Mouse (Mus musculus) hindbrain, embryonic 14.5 days (tissue): Measurements from ENCODE around the gene Map2k6. TPM values are rescaled to one million over a fixed set of nuclear protein-coding genes. Genes with fewer than 3 reads are reported as not detected.

Experiments
- ATAC-seq: fragments of 200-750 bp; cut with Nextera tagmentation; 2 replicates; pipeline ENCODE4 v1.8.0; 2017; ENCODE audit warnings: moderate number of reproducible peaks, mild to moderate bottlenecking, moderate TSS enrichment, moderate library complexity; ENCODE audit not compliant: low FRiP score
- DNase-seq: peaks from one replicate; pipeline ENCODE4 v3.0.0-alpha.2; 2015; ENCODE audit warnings: low spot score
- H3K27ac ChIP-seq: fragments of 300-500 bp; sonication (generic); 2 replicates; pipeline ENCODE4 v1.5.1; 2014; ENCODE audit warnings: mild to moderate bottlenecking, moderate library complexity
- H3K27me3 ChIP-seq: fragments of 300-500 bp; sonication (generic); 2 replicates; pipeline ENCODE4 v1.6.1; 2014; ENCODE audit warnings: mild to moderate bottlenecking, low read length, mixed read lengths; ENCODE audit not compliant: control insufficient read depth, insufficient read depth
- H3K36me3 ChIP-seq: fragments of 300-500 bp; sonication (generic); replicated peaks from 2 replicates; pipeline ENCODE4 v1.6.1; 2014; ENCODE audit not compliant: control insufficient read depth, insufficient read depth
- H3K4me1 ChIP-seq: fragments of 300-500 bp; sonication (generic); replicated peaks from 2 replicates; pipeline ENCODE4 v1.6.1; 2014; ENCODE audit warnings: antibody characterized with exemption, low read length, mixed read lengths; ENCODE audit not compliant: control insufficient read depth, insufficient read depth
- H3K4me2 ChIP-seq: fragments of 300-500 bp; sonication (generic); replicated peaks from 2 replicates; pipeline ENCODE4 v1.6.1; 2014; ENCODE audit warnings: mild to moderate bottlenecking, moderate library complexity
- H3K4me3 ChIP-seq: fragments of 300-500 bp; sonication (generic); replicated peaks from 2 replicates; pipeline ENCODE4 v1.5.1; 2014; ENCODE audit warnings: mild to moderate bottlenecking, low read length
- H3K9ac ChIP-seq: fragments of 300-500 bp; sonication (generic); 2 replicates; pipeline ENCODE4 v1.6.1; 2014
- H3K9me3 ChIP-seq: fragments of 300-500 bp; sonication (generic); 2 replicates; pipeline ENCODE4 v1.6.1; 2016; ENCODE audit warnings: low read length; ENCODE audit not compliant: control insufficient read depth
- WGBS: fragments of 180-500 bp; shearing (Covaris S2); extraction: QIAGEN DNeasy Blood & Tissue Kit; methylation state at CpG from one replicate; pipeline ENCODE4 v1.1.7; 2014; 5-methylcytosine and 5-hydroxymethylcytosine counted together
- polyA plus RNA-seq: library from polyadenylated mRNA; unstranded; fragments of >200 nt; fragmentation: Nextera tagmentation; extraction: Ambion mirVana; gene quantifications from 2 replicates; pipeline ENCODE4 v1.2.1, GENCODE M21; 2014

Gene Map2k6
- polyA plus RNA-seq, 1 experiment from 2014 or later = 28.3 TPM

GRCm38 (mm10) chr11:110453445-110454154 is 54.7 kb downstream of the Map2k6 start:
- no peak overlapping the region for H3K4me3 ChIP-seq
- no peak overlapping the region for H3K9ac ChIP-seq
- DNase-seq (no peak), ATAC-seq (no peak)
- no peaks in the 10 kb centered on the region for H3K36me3 ChIP-seq
- no peaks in the 10 kb centered on the region for H3K27me3 ChIP-seq
- no peak overlapping the region for H3K27ac ChIP-seq
- peaks cover 24% of the 10 kb centered on the region for H3K4me1 ChIP-seq
- H3K9me3 ChIP-seq = no peaks in the 10 kb centered on the region
- 96% methylated on average over 5 of the region's 5 CpGs for WGBS
- no peak overlapping the region for H3K4me2 ChIP-seq

GRCm38 (mm10) chr11:110457441-110457912 is 58.6 kb downstream of the Map2k6 start:
- no peak for ATAC-seq
- no peak overlapping the region for H3K4me3 ChIP-seq
- WGBS = 72% methylated on average over 7 of the region's 7 CpGs
- DNase-seq = no peak
- H3K9ac ChIP-seq = no peak overlapping the region
- H3K4me1 ChIP-seq = peaks cover 10% of the 10 kb centered on the region
- H3K36me3 ChIP-seq = no peaks in the 10 kb centered on the region
- H3K4me2 ChIP-seq = no peak overlapping the region
- no peaks in the 10 kb centered on the region for H3K27me3 ChIP-seq
- no peak overlapping the region for H3K27ac ChIP-seq
- no peaks in the 10 kb centered on the region for H3K9me3 ChIP-seq

GRCm38 (mm10) chr11:110460480-110460879 is 61.6 kb downstream of the Map2k6 start:
- Histone ChIP-seq H3K27ac (no peak overlapping the region), H3K9me3 (no peaks in the 10 kb centered on the region), H3K36me3 (no peaks in the 10 kb centered on the region), H3K27me3 (no peaks in the 10 kb centered on the region), H3K4me1 (peaks cover 10% of the 10 kb centered on the region), H3K4me3 (no peak overlapping the region), H3K9ac (no peak overlapping the region), H3K4me2 (no peak overlapping the region)
- no peak for ATAC-seq
- WGBS = 67% methylated on average over 2 of the region's 2 CpGs
- DNase-seq = no peak

GRCm38 (mm10) chr11:110461560-110462331 is 62.8 kb downstream of the Map2k6 start:
- Histone ChIP-seq H3K4me3 (no peak overlapping the region), H3K9me3 (no peaks in the 10 kb centered on the region), H3K27ac (no peak overlapping the region), H3K4me2 (no peak overlapping the region), H3K9ac (no peak overlapping the region), H3K27me3 (no peaks in the 10 kb centered on the region), H3K4me1 (peaks cover 10% of the 10 kb centered on the region), H3K36me3 (no peaks in the 10 kb centered on the region)
- 97% methylated on average over 17 of the region's 17 CpGs for WGBS
- ATAC-seq = no peak
- DNase-seq = no peak

GRCm38 (mm10) chr11:110462975-110463578 is 64.2 kb downstream of the Map2k6 start:
- 85% methylated on average over 8 of the region's 8 CpGs for WGBS

GRCm38 (mm10) chr11:110463801-110464200 is 64.9 kb downstream of the Map2k6 start:
- H3K36me3 ChIP-seq = no peaks in the 10 kb centered on the region
- no peak overlapping the region for H3K9ac ChIP-seq
- no peak overlapping the region for H3K27ac ChIP-seq
- no peaks in the 10 kb centered on the region for H3K9me3 ChIP-seq
- H3K27me3 ChIP-seq = no peaks in the 10 kb centered on the region
- DNase-seq = no peak
- H3K4me2 ChIP-seq = no peak overlapping the region
- peaks cover 7% of the 10 kb centered on the region for H3K4me1 ChIP-seq
- ATAC-seq = no peak
- no peak overlapping the region for H3K4me3 ChIP-seq
- 41% methylated on average over 9 of the region's 9 CpGs for WGBS

More at GRCm38 (mm10) chr11:110462975-110463578, 64.2 kb downstream of the Map2k6 start:
- H3K4me1 ChIP-seq = peaks cover 10% of the 10 kb centered on the region
- H3K4me3 ChIP-seq = no peak overlapping the region
- H3K27ac ChIP-seq = no peak overlapping the region
- no peak overlapping the region for H3K9ac ChIP-seq
- H3K4me2 ChIP-seq = no peak overlapping the region
- H3K36me3 ChIP-seq = no peaks in the 10 kb centered on the region
- no peaks in the 10 kb centered on the region for H3K9me3 ChIP-seq
- H3K27me3 ChIP-seq = no peaks in the 10 kb centered on the region
- DNase-seq = no peak
- ATAC-seq = no peak

- H3K4me3 ChIP-seq = no peak overlapping the region
- no peaks in the 10 kb centered on the region for H3K4me1 ChIP-seq
- no peaks in the 10 kb centered on the region for H3K9me3 ChIP-seq
- DNase-seq (no peak), ATAC-seq (no peak)
- H3K27ac ChIP-seq = no peak overlapping the region
- no peaks in the 10 kb centered on the region for H3K36me3 ChIP-seq
- 95% methylated on average over 2 of the region's 2 CpGs for WGBS
- no peak overlapping the region for H3K9ac ChIP-seq
- H3K4me2 ChIP-seq = no peak overlapping the region
- no peaks in the 10 kb centered on the region for H3K27me3 ChIP-seq
Observed at GRCm38 (mm10) chr11:110469054-110469453, 70.1 kb downstream of the Map2k6 start.

- Histone ChIP-seq H3K9me3 (no peaks in the 10 kb centered on the region), H3K36me3 (no peaks in the 10 kb centered on the region), H3K9ac (no peak overlapping the region), H3K4me2 (no peak overlapping the region), H3K4me3 (no peak overlapping the region), H3K4me1 (no peaks in the 10 kb centered on the region), H3K27me3 (no peaks in the 10 kb centered on the region), H3K27ac (no peak overlapping the region)
- ATAC-seq (no peak), DNase-seq (no peak)
- 89% methylated on average over 8 of the region's 8 CpGs for WGBS
Observed at GRCm38 (mm10) chr11:110470561-110471273, 71.8 kb downstream of the Map2k6 start.

GRCm38 (mm10) chr11:110471362-110471761 is 72.4 kb downstream of the Map2k6 start:
- Histone ChIP-seq H3K4me1 (no peaks in the 10 kb centered on the region), H3K27me3 (no peaks in the 10 kb centered on the region), H3K27ac (no peak overlapping the region), H3K36me3 (no peaks in the 10 kb centered on the region), H3K9ac (no peak overlapping the region), H3K4me2 (no peak overlapping the region), H3K9me3 (no peaks in the 10 kb centered on the region), H3K4me3 (no peak overlapping the region)
- 76% methylated on average over 2 of the region's 2 CpGs for WGBS
- DNase-seq = no peak
- ATAC-seq = no peak
